Mouse (Mus musculus): ENCODE results near the gene Kifc5b.

The Kifc5b gene

DNA sequence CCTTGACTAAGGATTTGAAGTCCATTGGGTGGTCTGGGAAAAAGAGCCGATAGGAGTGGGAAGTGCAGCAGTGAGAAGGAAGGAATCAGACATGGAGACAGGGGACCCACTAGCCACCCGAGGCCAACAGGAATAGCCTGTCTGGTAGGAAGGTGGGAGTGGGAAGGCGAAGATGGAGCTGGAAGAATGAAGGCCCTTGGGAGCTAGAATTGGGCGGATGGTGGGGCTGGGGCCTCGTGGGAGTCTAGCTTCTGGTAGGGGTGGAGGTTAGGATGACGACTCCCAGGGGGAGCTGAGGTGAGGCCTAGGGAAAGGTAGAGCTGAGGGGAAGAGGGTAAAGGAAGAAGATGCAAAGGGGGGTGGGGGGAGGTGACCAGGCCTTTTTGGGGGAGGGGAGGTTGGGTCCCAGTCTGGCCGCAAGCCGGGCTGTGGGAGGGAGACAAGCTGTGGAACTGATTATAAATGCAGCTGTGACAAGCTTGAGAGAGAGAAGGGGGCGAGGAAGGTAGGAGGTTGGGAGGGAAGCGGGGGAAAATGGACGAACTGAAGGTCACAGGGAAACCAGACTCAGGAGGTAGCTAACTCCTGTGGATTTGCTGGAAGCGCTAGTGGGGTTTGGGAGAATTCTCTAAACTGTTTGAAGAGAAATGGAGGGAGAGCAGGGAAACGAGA lies 29.1 kb downstream of the Kifc5b start:
- intact Hi-C loops (cut with DNase I): no loop called here

DNA sequence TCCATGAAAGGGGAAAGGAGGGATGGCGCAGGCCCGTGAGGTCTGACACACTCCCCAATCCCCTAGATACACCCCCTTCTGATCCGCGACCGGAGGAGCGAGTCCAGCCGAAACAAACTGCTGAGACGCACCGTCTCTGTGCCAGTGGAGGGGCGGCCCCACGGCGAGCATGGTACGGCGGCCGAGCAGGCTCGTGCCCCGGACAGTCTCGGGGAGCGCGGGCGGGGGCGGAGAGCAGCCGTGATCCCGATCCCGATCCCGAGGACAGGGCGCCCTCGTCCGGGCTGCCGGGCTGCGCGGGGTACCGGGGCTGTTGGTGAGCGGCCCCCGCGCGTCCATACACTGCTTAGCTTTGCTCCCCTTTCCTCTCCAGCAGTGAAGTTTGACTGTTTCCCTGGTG lies 29.7 kb downstream of the Kifc5b start:
- intact Hi-C loops (cut with DNase I): no loop called here

DNA sequence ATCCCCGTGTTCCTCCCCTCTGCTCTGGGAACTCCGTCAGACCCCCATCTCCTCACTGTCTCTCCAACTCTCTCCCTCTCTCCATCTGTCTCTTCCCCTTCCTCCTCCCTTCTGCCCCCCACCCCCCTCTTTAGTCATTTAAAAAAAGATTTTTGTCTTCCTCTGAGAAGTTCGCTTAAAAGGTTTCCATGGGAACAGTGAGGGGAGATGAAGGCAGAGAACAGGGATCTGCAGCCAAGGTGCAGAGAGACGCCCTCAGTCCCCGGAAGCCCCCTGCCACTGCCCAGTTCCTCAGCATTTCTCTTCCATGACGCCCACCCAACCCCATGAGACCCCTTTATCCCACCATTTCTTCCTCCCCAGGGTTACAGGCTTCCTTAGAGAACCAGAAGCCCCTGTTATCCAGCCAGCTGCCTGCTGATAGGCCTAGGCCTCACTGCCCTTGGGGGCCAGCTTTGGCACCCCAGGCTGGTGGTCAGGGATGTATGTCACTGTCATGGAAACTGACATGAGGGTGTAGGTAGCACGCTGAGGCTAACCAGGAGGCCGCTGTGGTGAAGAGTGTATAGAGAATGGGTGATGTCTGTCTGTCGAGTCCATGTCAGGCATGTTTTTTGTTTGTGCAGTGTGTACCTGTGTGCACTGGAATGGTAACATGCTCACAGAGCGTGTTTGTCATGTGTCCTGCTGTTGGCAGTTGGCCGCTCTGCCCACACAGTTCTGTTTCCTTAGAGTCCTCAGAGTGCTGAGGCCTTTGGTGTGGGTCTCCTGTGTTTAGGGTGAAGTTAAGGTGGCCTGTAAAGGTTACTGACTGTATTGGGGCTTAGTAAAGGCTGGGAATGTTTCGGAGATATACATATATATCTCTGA lies 30.6 kb downstream of the Kifc5b start:
- intact Hi-C loops (cut with DNase I): no loop called here

DNA sequence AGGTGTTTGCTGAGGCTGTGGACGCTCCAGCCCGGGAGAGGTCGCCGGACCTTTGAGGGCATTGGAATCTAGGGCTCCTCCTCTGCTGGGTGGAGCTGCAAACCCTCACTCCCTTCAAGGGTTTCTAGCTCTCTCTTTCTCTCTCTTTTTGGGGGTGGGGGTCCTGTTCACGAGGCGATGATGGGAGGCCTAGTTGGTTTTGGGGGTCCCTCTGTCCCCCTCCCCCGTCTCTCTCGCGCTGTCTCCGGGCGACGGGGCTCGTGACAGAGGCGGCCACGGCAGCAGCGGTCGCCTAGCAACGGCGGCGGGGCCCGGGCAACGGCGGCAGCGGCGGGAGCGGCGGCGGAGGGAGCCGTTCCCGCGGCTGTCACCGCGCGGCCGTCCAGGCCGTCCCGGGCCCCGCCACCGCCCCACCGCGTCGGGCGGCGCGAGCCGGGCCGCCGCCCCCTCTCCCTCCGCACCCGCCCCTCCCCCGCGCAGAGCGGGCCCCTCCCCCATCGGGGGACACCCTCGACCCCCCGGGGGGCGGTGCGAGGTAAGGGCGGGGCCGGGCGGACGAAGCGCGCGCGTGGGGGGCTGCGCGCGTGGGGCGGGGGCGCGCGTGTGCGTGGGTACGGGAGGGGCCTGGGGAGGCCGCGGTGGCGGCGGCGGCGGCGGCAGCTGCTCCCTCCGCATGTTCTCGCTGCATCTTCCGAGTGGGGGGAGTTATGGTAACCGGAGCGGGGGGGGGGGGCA lies 31.6 kb downstream of the Kifc5b start:
- intact Hi-C loops (cut with DNase I): no loop called here

DNA sequence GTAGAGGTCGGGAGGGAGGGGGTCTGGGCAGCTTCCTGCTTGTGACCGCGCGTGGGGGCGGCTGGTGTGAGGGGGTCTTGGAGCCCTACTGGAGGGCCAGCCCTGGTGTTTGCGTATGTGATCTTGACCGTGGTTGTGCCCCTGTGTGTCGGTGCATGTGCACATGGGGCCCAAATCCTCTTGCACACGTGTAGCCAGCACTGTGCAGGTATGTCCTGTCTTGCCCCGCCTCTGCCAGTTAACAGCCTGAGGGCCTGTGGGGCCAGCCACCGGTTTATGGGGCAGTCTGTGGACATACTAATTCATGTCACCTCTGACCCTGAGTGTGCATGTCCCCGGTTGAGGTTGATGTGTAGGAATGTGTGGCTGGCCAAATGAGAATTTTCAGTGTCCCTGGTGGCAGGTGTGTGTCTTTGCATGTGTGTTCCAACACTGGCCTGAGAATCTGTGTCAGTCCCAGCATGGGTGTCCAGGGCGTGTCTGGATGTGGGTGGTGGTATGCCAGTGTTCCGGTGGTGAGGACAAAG lies 32.2 kb downstream of the Kifc5b start:
- intact Hi-C loops (cut with DNase I): no loop called here

DNA sequence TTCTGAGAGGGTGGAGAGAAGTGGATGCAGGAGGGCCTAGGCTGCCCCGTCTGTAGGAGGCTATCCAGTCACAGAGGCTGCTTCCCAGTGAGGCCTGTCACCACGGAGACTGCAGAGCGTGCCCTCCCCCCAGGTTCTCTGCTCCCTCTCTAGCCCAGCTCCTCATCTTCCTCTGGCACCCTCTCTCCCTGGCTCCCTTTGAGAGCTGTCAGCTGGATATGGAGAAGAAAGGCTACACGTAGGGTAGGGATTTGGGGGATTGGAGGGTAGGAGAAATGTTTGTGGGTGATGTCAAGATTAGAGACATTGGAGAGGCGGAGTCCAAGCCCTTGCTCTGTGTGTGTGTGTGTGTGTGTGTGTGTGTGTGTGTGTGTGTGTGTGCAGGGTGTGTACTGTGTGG lies 33.0 kb downstream of the Kifc5b start:
- intact Hi-C loops (cut with DNase I): no loop called here

DNA sequence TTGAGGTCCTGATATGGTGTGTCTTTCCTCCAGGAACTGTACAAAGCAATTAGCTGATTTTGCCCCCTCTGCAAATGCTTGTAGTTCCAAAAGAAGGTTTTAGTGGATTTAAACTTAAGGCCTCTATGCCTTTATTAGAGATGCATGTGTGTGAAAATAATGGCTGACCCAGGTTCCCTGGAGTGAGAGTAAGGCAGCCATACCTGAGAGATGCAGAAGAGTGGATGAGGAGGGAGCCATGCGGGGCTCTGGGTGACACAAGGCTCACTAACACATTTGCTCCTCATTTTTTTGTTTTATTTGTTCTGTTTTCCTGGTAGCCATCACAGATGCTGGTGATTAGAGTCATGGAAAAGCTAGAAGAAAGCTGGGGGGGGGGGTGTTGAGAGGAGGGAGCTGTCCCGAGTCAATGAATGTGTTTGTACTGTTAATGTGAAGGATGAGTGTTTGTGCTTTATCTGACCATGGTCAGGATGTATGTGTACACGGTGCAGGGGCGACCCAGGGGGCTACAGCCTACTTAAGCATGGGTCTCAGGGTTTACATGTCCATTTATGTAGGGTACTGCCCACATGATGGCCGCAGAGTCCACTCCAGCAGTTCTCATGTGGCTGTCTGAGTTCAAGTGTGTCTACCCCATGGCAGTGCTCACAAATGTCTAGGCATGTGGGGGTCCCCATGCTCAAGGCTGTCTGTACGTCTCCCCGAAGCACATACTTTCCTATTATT lies 33.8 kb downstream of the Kifc5b start:
- intact Hi-C loops (cut with DNase I): no loop called here

DNA sequence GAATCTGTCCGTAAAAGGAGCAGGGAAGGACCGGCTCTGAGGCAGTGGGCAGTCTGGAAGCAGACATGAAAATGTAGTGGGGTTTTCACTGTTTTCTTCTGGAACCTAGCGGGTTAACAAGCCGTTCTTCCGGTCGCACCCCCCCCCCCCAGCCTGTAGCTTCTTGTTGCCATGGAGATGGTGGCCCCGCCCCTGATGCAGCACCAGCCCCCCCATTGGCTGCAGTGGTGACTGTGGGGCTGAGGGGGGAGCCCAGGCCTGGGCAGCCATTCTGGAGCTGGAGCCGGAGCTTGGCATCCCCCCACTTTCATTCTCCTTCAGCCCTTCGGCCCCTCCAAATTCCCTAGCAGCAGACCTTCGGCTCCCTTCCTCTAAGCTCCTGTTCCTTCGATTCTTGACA lies 34.5 kb downstream of the Kifc5b start:
- intact Hi-C loops (cut with DNase I): no loop called here

DNA sequence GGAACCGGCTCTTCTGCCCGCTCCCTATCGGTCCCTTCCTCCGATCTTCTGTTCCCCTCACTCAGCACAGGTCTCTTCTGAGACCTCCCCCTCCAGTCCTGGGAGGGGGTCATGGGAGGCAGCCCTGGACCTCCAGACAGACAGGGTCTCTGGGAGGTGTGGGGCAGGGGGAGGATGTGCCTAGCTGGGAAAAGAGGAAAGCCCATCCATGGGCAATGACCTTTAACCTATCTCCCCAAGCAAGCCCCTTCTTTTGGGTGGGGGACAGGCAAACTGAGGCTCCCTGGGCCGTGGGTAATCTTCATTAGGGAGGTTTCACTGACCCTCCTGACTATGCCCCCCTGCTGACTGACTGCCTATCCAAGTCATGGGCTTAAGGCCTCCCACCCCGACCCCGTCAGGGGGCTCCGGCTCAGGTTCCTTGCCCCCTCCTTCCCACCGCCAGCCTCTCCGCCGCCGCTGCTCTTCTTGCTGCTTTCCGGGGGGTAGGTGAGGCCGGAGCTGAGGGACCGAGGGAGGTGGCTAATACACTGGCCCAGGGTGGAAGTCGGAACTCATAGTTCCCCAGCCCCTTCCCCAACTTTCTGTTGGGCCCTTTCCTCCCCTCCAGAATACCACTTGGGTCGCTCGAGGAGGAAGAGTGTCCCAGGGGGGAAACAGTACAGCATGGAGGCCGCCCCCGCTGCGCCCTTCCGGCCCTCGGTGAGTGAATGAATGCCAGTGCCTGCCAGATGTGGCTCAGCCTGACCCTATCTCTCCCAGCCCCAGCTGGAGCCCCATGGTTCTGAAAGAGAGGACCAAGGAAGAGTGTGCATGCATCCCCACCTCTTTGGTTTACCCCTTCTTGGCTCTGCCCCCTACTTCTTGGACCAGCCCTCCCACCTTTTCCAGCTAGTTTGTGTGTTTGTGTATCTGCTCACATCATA lies 35.3 kb downstream of the Kifc5b start:
- intact Hi-C loops (cut with DNase I): no loop called here

DNA sequence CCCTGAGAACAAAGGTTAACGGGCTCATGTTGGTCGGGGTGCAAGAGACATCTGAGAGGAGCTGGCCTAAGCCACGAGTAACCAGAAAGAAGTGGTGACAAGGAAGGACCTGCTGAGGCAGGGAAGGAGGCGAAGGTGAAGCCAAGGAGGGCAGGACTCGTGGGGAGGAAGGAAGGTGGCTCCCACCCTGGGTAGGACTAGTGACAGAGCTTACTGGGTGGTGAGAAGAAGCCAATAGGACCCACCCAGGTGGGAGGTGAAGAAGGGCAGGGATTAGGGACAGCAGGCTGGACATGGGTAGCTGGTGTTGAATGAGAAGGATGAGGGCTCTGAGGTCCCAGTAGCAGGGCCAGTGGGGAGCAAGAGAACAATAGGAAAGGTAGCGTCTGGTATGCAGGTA lies 36.3 kb downstream of the Kifc5b start:
- intact Hi-C loops (cut with DNase I): no loop called here

DNA sequence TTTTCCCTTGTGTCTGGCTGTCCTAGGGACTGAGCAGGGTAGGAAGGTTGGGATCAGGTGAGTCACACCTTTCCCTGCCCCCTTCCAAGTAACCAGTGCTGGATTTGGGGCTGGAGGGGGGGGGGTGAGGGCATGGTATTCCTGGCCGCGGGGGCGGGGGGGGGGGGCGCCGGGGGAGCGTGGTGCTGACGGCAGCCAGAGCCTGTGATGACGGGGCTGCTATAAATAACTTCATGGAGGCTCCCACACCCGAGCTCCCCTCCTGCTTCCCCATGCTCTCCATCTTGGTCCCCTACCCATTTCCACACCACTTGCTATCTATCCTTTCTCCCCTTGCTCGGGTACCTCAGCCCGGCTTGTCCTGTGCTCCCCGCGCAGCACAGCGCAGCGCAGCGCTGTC lies 36.8 kb downstream of the Kifc5b start:
- intact Hi-C loops (cut with DNase I): no loop called here

DNA sequence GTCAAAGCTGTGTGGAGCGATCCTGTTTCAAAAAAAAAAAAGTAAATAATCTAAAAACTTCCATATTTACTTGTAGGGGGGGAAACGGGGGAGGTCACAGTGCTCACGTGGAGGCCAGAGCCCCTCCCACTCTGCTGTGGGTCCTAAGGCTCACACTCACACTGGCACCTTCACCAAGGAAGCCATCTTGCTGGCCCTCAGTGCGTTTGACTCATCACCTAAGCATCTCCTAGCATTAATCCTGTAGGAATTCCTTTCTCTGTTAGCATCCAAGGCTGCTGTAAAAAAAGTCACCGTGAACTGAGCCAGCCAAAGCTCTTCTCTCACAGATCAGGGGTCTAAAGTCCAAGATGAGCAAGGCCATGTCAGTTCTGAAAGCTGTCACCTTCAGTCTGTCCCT lies 39.4 kb downstream of the Kifc5b start:
- intact Hi-C loops (cut with DNase I): no loop called here

DNA sequence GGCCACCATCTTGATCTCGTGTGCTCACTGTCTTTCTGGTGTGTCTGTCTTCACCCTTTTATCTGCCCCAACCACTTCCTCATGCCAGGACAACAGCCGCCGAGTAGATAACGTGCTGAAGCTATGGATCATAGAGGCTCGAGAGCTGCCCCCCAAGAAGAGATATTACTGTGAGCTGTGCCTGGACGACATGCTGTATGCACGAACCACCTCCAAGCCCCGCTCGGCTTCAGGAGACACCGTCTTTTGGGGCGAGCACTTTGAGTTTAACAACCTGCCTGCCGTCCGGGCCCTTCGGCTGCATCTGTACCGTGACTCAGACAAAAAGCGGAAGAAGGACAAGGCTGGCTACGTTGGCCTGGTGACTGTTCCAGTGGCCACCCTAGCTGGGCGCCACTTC lies 40.0 kb downstream of the Kifc5b start:
- intact Hi-C loops (cut with DNase I): no loop called here

DNA sequence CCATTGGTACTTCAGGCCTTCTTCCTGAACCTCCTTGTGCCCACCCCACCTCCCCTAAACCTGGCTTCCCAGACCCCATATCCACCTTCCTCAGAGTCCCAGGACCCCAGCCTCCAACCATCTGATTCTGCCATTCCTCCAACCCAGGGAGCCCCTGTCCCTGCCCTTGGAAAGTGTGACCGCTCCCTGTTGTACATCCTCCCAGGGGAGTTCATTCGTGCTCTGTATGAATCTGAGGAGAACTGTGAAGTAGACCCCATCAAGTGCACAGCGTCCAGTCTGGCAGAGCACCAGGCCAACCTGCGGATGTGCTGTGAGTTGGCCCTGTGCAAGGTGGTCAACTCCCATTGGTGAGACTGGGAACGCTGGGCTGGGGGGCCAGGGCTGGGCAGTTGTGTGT lies 41.0 kb downstream of the Kifc5b start:
- intact Hi-C loops (cut with DNase I): no loop called here

DNA sequence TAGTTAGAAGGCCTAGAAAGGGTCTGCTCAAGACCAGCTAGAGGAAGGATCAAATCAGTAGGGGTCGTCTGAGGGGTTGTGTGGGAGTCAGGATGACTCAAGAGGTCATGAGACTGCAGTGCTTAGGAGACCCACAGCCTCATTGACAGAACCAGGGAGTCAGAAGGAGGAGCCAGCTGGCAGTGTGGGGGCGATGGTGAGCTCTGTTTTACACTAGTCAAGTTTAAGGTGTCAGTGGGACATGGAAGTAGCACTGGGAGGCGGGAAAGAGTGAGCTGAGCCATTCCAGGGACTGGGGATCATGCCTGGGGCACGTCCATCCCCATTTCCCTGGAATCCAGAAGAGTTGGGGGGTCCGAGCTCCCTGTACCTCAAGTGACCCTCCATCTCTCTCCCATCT lies 42.0 kb downstream of the Kifc5b start:
- intact Hi-C loops (cut with DNase I): no loop called here

DNA sequence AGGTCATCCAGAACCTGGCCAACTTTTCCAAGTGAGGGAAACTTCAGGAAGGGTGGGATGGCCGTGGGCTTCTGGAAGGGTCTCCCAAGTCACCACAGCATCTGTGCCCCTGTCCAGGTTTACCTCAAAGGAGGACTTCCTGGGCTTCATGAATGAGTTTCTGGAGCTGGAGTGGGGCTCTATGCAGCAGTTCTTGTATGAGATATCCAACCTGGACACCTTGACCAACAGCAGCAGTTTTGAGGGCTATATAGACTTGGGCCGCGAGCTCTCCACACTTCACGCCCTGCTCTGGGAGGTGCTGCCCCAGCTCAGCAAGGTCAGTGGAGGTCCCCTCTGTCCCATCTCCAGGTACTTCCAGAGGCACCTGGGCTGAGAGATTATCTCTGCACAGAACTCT lies 42.9 kb downstream of the Kifc5b start:
- intact Hi-C loops (cut with DNase I): no loop called here

DNA sequence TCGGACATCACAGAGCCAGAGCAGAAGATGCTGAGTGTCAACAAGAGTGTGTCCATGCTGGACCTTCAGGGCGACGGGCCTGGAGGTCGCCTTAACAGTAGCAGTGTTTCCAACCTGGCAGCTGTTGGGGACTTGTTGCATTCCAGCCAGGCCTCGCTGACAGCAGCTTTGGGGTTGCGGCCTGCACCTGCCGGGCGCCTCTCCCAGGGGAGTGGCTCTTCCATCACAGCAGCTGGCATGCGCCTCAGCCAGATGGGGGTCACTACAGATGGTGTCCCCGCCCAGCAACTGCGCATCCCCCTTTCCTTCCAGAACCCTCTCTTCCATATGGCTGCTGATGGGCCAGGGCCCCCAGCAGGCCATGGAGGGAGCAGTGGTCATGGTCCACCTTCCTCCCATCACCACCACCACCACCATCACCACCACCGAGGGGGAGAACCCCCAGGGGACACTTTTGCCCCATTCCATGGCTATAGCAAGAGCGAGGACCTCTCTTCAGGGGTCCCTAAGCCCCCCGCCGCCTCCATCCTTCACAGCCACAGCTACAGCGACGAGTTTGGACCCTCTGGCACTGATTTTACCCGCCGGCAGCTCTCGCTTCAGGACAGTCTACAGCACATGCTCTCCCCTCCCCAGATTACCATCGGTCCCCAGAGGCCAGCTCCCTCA lies 44.8 kb downstream of the Kifc5b start:
- intact Hi-C loops (cut with DNase I): no loop called here

DNA sequence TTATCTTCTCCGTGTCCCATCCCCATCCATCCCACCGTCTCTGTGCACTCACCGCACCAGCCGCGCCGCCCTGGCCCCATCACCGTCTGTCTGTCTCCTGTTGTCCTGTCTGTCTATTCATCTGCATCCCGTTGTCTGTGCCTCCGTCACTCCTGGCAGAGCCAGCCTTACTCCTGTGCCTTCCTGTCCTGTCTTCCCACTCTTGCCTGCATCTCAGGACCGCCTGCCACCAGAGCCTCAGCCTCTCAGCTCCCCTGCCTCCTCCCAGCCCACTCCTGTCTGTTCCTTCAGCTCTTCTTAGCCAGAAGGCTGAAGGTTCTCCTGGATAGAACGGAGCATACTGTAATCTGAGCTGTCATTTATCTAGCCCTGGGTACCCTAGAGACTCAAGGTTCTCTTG lies 50.1 kb downstream of the Kifc5b start:
- intact Hi-C loops (cut with DNase I): no loop called here

DNA sequence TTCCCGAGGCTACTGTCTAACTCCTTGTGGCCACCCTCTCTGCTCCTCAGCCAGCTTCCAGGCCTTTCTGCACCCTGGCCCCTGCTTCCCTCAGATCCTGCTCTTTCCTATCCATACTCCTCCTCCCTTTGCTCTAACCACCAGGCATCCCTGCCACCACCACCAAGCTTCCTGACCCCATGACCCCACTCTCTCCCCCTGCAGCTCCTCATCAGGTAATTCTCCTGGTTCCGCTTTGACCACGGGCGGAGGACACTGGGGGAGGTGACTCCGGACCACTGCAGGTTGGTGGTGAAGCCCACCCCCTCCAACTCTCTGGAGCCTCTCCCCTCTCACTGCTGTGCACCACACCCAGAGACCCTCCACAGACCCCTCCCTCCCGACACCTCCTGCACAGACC lies 50.6 kb downstream of the Kifc5b start:
- intact Hi-C loops (cut with DNase I): no loop called here

DNA sequence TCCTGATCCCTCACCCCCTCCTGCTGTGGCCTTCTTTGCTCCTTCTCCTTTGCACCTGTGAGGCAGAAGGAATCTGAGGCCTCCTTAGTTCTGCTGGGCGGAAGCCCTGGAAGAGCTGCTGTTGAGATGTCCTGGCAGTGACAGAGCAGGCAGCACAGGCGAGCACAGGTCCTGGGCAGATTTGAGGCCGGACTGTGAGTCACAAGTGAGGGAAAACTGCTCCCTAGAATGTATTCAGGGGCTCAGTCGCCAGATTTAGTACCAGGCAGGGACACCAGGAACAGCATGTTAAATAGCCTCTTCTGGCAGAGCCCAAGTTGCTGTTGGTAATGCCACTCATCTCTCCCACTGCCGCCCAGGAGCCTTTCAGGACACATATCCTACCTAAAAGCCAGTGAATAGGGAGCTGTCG lies 51.3 kb downstream of the Kifc5b start:
- intact Hi-C loops (cut with DNase I): no loop called here
